Mouse (Mus musculus) heart, embryonic 10.5 days (tissue): ENCODE measurements around the gene Spp2. TPM values are rescaled to one million over a fixed set of nuclear protein-coding genes. Genes with fewer than 3 reads are reported as not detected.

Source experiments
- polyA plus RNA-seq: library from polyadenylated mRNA; unstranded; fragments of >200 nt; fragmentation: Nextera tagmentation; extraction: Ambion mirVana; gene quantifications from 2 replicates; pipeline ENCODE4 v1.2.1, GENCODE M21; 2016

The Spp2 gene
- polyA plus RNA-seq, 1 experiment from 2014 or later: 7.4 TPM

Other genes with a start within 250 kb of the Spp2 start
- not detected in 2 replicates for gene Ugt1a5, start 240.9 kb upstream of the Spp2 start, polyA plus RNA-seq
- gene Ugt1a2, start 206.4 kb upstream of the Spp2 start, polyA plus RNA-seq: 0.13 TPM in 1 of 2 replicates, not detected in the other
- gene Dnajb3, start 201.2 kb upstream of the Spp2 start, polyA plus RNA-seq: 8.1 and 9.9 TPM in 2 replicates
- not detected in 2 replicates for gene Ugt1a1, start 195.0 kb upstream of the Spp2 start, polyA plus RNA-seq
- gene Mroh2a, start 180.0 kb upstream of the Spp2 start, polyA plus RNA-seq: 0.58 and 0.82 TPM in 2 replicates
- gene Hjurp, start 129.3 kb upstream of the Spp2 start, polyA plus RNA-seq: 143 and 155 TPM in 2 replicates
- 0.11 and 0.15 TPM in 2 replicates for gene Trpm8, start 129.3 kb upstream of the Spp2 start, polyA plus RNA-seq
- 0.10 TPM in 1 of 2 replicates, not detected in the other for gene Glrp1, start 103.1 kb downstream of the Spp2 start, polyA plus RNA-seq